Mouse (Mus musculus): ENCODE measurements around the gene Lipo1. TPM values are rescaled to one million over a fixed set of nuclear protein-coding genes. Genes with fewer than 3 reads are reported as not detected.
"Not testable (repeated sequence)": the region's sequence is repeated elsewhere in the genome, so short reads cannot be mapped to it uniquely, and the experiment has no call there.

The Lipo1 gene
- not detected for total RNA-seq (2021)
- long read RNA-seq, experiment 1 = 0 reads
- long read RNA-seq, experiment 2 = 0 reads

DNA sequence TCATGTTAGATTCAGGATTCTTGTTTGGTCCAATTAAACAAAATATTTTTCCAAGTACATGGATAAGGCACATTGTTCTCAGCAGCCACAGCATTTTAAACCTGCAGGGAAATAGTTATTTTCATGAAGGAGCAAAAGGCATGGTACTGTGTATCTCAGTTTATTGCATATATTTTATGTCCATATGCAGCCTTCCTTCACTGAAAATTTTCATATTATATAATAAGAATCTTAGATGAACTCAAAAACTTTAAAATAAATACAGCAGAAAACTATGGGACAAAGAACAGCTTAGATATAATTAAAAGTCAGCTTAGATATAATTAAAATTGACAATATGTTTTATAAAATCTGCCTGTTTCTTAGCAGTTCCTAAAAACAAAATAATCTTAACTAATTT, at the start of gene Lipo1:
Gene Lipo1 (minus strand): TSS at position 101 of the 400 bp plus-strand sequence.
- intact Hi-C loops (cut with DNase I); DNase-seq (ENCODE audit: low spot score in 2 of 2): not testable (repeated sequence)

DNA sequence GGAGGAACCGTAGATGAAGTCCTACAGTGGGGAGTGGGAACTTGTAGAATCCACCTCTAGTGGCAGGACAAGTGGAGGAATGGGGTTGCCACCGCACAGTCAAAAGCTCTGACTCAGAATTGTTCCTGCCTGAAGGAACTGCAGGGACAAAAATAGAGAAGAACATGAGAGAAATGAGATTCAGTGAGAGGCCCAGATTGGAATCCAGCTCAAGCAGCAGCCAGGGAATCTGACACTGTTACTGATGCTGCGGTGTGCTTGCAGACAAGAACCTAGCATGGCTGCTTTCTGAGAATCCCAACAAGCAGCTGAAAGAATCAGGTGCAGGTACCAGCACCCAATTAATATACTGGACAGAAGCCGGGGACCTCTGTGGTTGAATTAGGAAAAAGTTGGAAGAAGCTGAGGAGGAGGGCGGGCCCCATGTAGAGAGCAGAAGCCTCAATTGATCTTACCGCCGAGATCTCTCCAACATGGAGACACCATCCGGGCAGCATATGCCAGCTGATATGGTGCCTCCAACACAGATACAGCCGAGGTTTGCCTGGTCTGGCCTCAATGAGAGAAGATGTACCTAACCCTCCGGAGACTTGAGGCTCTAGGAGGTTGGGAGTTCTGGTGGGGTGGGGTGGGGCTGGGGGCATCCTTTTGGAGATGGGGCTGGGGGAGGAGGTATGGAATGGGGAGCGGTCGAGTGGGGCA, 532 bp downstream of the Lipo1 start:
- DNase-seq (ENCODE audit: low spot score in 2 of 2) = peak; percentile 4 to 17
- intact Hi-C loops (cut with DNase I) = no loop called here

DNA sequence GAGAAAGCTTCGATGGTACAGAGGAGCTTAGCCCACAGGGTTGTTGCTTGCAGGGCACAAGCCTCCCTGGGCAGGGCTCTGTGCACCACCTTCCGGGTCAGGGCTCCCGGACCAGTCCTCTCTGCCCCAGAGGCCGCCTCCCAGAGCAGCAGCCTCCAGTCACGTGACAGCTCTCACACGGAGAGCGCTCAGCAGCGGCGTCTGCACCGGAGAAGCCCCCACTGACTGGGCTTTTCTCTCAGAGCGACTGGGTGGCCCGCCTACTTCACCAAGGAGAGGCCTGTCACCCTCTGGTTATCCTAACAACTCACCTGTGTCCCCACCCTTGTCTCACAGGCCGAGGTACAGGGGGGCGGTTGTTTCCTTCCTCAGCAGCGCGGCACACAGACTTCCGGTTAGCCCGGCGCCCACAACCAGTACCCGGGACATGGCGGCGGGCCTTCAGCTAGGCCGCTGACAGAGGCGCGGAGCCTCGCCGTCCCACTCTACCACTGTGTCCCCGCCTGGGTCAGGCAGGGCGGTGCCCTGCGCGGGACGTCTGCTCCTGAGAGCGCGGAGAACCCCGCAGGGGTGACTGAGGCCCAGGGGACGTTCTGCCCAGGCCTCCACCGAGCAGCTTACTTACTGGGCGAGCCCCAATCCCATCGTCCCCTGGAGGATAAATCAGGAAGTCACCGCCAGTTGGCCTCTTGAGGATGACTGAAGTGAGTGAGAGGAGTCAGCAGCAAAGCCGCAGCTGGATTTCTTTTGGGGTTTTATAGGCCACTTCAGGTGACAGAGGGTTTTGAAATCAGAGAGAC, 25.8 kb downstream of the Lipo1 start, which contains the start of gene Lipo3:
Gene Lipo3 (minus strand): TSS at position 665 of the 800 bp plus-strand sequence.
- intact Hi-C loops (cut with DNase I) = not testable (repeated sequence)
- peak; percentile 1 to 12 for DNase-seq (ENCODE audit: low spot score in 2 of 2)

DNA sequence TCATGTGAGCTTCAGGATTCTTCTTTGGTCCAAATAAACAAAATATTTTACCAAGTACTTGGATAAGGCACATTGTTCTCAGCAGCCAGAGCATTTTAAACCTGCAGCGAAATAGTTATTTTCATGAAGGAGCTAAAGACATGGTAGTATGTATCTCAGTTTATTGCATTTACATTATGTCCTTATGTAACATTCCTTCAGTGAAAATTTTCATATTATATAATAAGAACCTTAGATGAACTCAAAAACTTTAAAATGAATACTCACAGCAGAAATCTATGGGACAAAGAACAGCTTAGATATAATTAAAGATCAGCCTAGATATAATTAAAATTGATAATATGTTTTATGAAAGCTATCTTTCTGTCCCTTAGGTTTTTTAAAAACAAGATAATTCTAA, 36.0 kb downstream of the Lipo1 start, which contains the start of gene Lipo2:
Gene Lipo2 (minus strand): TSS at position 101 of the 400 bp plus-strand sequence.
- intact Hi-C loops (cut with DNase I); DNase-seq (ENCODE audit: low spot score in 2 of 2): not testable (repeated sequence)

Other genes with a start within 250 kb of the Lipo1 start
- gene Gm8978, start 162.2 kb downstream of the Lipo1 start, total RNA-seq (2021) = not detected
- under 1 TPM in 1 of 2 experiments, not detected in 1; 0.23 TPM for gene Lipo2, start 36.1 kb downstream of the Lipo1 start, total RNA-seq (2021)
- 1 to 10 TPM; 5.1 to 5.5 TPM for gene Lipo3, start 25.5 kb downstream of the Lipo1 start, total RNA-seq (2021)
- gene Lipf, start 173.7 kb upstream of the Lipo1 start, total RNA-seq (2021) = not detected
- not detected for gene Lipk, start 220.8 kb upstream of the Lipo1 start, total RNA-seq (2021)

All from left cerebral cortex, postnatal 14 days (tissue).